Mouse (Mus musculus) spleen, adult 2 months (tissue): ENCODE data around the gene Epn3. TPM values are rescaled to one million over a fixed set of nuclear protein-coding genes. Genes with fewer than 3 reads are reported as not detected.

Experiments
- DNase-seq, 2 experiments: peaks; one replicate each; pipeline versions ENCODE4 v3.0.0 to v3.0.0-alpha.2; 2012 to 2021; ENCODE audit warnings: low spot score in 2 of 2, low read depth in 1 of 2
- H3K27ac ChIP-seq: fragments of 200-500 bp; 2 replicates; pipeline ENCODE4 v1.5.1; 2012; ENCODE audit warnings: low read length, inconsistent platforms; ENCODE audit not compliant: insufficient read depth
- H3K27me3 ChIP-seq: fragments of 200-500 bp; 2 replicates; pipeline ENCODE4 v1.6.1; 2012; ENCODE audit warnings: mild to moderate bottlenecking, moderate library complexity, low read length, inconsistent platforms; ENCODE audit not compliant: control insufficient read depth, insufficient read depth
- H3K36me3 ChIP-seq: fragments of 200-500 bp; 2 replicates; pipeline ENCODE4 v1.6.1; 2012; ENCODE audit warnings: mild to moderate bottlenecking, low read length, inconsistent platforms; ENCODE audit not compliant: control insufficient read depth, insufficient read depth
- H3K4me1 ChIP-seq: fragments of 200-500 bp; 2 replicates; pipeline ENCODE4 v1.6.1; 2011; ENCODE audit warnings: inconsistent platforms; ENCODE audit not compliant: control insufficient read depth, insufficient read depth, insufficient read length
- H3K4me3 ChIP-seq: fragments of 200-500 bp; 2 replicates; pipeline ENCODE4 v1.5.1; 2011; ENCODE audit warnings: mild to moderate bottlenecking, inconsistent platforms; ENCODE audit not compliant: insufficient read depth, insufficient read length; ENCODE audit errors: extremely low read depth
- CTCF ChIP-seq: fragments of 200-500 bp; IDR thresholded peaks from 2 replicates; pipeline ENCODE4 v1.5.1; 2011; ENCODE audit warnings: mild to moderate bottlenecking, inconsistent platforms; ENCODE audit not compliant: insufficient read depth, insufficient read length, insufficient replicate concordance; ENCODE audit errors: extremely low read depth
- POLR2A ChIP-seq: fragments of 200-500 bp; IDR thresholded peaks from 2 replicates; pipeline ENCODE4 v1.6.1; 2011; ENCODE audit warnings: low read depth, low read length, inconsistent platforms
- WGBS: fragments of 180-500 bp; shearing (Covaris S2); methylation state at CpG from one replicate; pipeline ENCODE4 v1.1.7; 2018; 5-methylcytosine and 5-hydroxymethylcytosine counted together
- polyA plus RNA-seq: library from polyadenylated mRNA; depleted of rRNA; stranded (reverse); fragments of >200 nt; gene quantifications from 2 replicates; pipeline ENCODE4 v1.2.3, GENCODE M21; 2012

The Epn3 gene
- polyA plus RNA-seq, 1 experiment: 0.23 TPM

- 90% methylated on average over 9 of the region's 9 CpGs for WGBS
- Histone ChIP-seq H3K27ac (no peak overlapping the region), H3K36me3 (no peaks in the 10 kb centered on the region), H3K27me3 (0 out of 2 replicates have a peak, but pooled peaks cover 2% of the 10 kb centered on the region), H3K4me1 (no peaks in the 10 kb centered on the region), H3K4me3 (no peak overlapping the region)
- DNase-seq: no peak
- TF ChIP-seq CTCF: no peak
- TF ChIP-seq POLR2A: no peak
These were observed 19.4 kb downstream of the Epn3 start for GRCm38 (mm10) chr11:94480382-94480781.

- Histone ChIP-seq H3K27me3 (peaks cover 22% of the 10 kb centered on the region), H3K4me3 (no peak overlapping the region), H3K36me3 (no peaks in the 10 kb centered on the region), H3K27ac (no peak overlapping the region), H3K4me1 (peaks cover 10% of the 10 kb centered on the region)
- TF ChIP-seq CTCF (no peak), POLR2A (no peak)
- 78% methylated on average over 6 of the region's 6 CpGs for WGBS
- no peak for DNase-seq
These were observed 22.1 kb downstream of the Epn3 start for GRCm38 (mm10) chr11:94477651-94478050.

- Histone ChIP-seq H3K36me3 (no peaks in the 10 kb centered on the region), H3K4me1 (peaks cover 14% of the 10 kb centered on the region), H3K4me3 (no peak overlapping the region), H3K27me3 (peaks cover 30% of the 10 kb centered on the region), H3K27ac (no peak overlapping the region)
- TF ChIP-seq POLR2A (no peak), CTCF (no peak)
- DNase-seq: no peak
- WGBS: 19% methylated on average over 11 of the region's 11 CpGs
These were observed 24.1 kb downstream of the Epn3 start for GRCm38 (mm10) chr11:94475722-94476121.

- no peaks in the 10 kb centered on the region for H3K36me3 ChIP-seq
- peaks cover 30% of the 10 kb centered on the region for H3K27me3 ChIP-seq
These were observed 25.2 kb downstream of the Epn3 start for GRCm38 (mm10) chr11:94474544-94474910.

GRCm38 (mm10) chr11:94473707-94474543, 25.8 kb downstream of the Epn3 start, which contains the start of gene Cacna1g:
Cacna1g (minus strand) TSS chr11:94474198.
- Histone ChIP-seq H3K27me3 (peaks cover 30% of the 10 kb centered on the region), H3K4me1 (peaks cover 14% of the 10 kb centered on the region), H3K27ac (no peak within 1 kb of the TSS), H3K36me3 (no peaks in the 10 kb centered on the region), H3K4me3 (peak within 1 kb of the TSS; percentile 54)
- peak; percentile 7 to 50 for DNase-seq
- WGBS: under 1% methylated on average over 49 of the region's 71 CpGs
- TF ChIP-seq CTCF (no peak), POLR2A (no peak)

More at GRCm38 (mm10) chr11:94474544-94474910, 25.2 kb downstream of the Epn3 start:
- Histone ChIP-seq H3K4me1 (peaks cover 14% of the 10 kb centered on the region), H3K4me3 (peak overlapping the region; percentile 54; the same call in 1 of the 2 replicates), H3K27ac (no peak overlapping the region)
- DNase-seq: no peak
- no peak for TF ChIP-seq POLR2A
- TF ChIP-seq CTCF: no peak
- WGBS: 3% methylated on average over 11 of the region's 11 CpGs

- no peak for DNase-seq
- Histone ChIP-seq H3K27ac (no peak overlapping the region), H3K4me1 (peaks cover 14% of the 10 kb centered on the region), H3K4me3 (peak overlapping the region; percentile 47; the same call in 1 of the 2 replicates), H3K36me3 (no peaks in the 10 kb centered on the region), H3K27me3 (peaks cover 30% of the 10 kb centered on the region)
- TF ChIP-seq CTCF (no peak), POLR2A (no peak)
- 1% methylated on average over 47 of the region's 52 CpGs for WGBS
These were observed 26.7 kb downstream of the Epn3 start for GRCm38 (mm10) chr11:94472916-94473706.
